Mouse (Mus musculus): ENCODE results near the gene Ppcs. TPM values are rescaled to one million over a fixed set of nuclear protein-coding genes. Genes with fewer than 3 reads are reported as not detected.

Ppcs gene
- polyA plus RNA-seq, 1 experiment: 8.9 TPM

- H3K4me1 ChIP-seq (ENCODE audit: control insufficient read depth, insufficient read depth, low read length): peaks cover 5% of the 10 kb centered on the region
- no peak for TF ChIP-seq CTCF (IDR thresholded peaks at IDR 0.05; ENCODE audit: borderline replicate concordance, insufficient read depth, low read length)
- H3K27ac ChIP-seq (ENCODE audit: insufficient read depth, low read length): peak overlapping the region; percentile 48
- H3K4me3 ChIP-seq (ENCODE audit: insufficient read depth, low read length): peak overlapping the region; percentile 73
These were observed 313 bp downstream of the Ppcs start for GRCm38 (mm10) chr4:119421921-119422293.

GRCm38 (mm10) chr4:119421191-119421590, 1.0 kb downstream of the Ppcs start:
- no peak overlapping the region for H3K27ac ChIP-seq (ENCODE audit: insufficient read depth, low read length)
- H3K4me3 ChIP-seq (ENCODE audit: insufficient read depth, low read length): peak overlapping the region; percentile 73
- peaks cover 5% of the 10 kb centered on the region for H3K4me1 ChIP-seq (ENCODE audit: control insufficient read depth, insufficient read depth, low read length)
- TF ChIP-seq CTCF (IDR thresholded peaks at IDR 0.05; ENCODE audit: borderline replicate concordance, insufficient read depth, low read length): no peak
- TF ChIP-seq POLR2A (IDR thresholded peaks at IDR 0.05; ENCODE audit: low read depth, low read length): no peak

DNA sequence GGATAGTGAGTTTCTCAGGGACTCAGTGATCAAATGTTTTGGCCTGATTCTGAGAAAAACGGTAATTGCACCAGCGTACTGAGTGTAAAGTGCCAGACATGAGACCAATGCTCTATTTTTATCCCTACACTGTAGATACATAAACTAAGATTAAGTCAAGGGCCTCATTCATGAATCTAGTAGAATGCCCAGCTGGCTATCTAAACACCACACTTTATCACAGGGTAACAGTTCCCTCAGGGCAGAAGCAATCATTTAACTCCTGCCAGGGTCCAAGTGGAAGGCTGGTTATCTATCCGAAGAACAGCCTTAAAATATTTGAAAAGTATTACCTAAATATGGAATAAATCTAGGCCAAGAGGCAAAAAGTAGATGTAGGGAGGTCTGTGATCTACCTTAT, 4.3 kb downstream of the Ppcs start:
- Histone ChIP-seq H3K27ac (ENCODE audit: insufficient read depth, low read length) (no peak overlapping the region), H3K4me3 (ENCODE audit: insufficient read depth, low read length) (no peak overlapping the region), H3K4me1 (ENCODE audit: control insufficient read depth, insufficient read depth, low read length) (peaks cover 5% of the 10 kb centered on the region; the same call in 1 of the 2 replicates)
- TF ChIP-seq POLR2A (IDR thresholded peaks at IDR 0.05; ENCODE audit: low read depth, low read length): no peak
- TF ChIP-seq CTCF (IDR thresholded peaks at IDR 0.05; ENCODE audit: borderline replicate concordance, insufficient read depth, low read length): no peak

DNA sequence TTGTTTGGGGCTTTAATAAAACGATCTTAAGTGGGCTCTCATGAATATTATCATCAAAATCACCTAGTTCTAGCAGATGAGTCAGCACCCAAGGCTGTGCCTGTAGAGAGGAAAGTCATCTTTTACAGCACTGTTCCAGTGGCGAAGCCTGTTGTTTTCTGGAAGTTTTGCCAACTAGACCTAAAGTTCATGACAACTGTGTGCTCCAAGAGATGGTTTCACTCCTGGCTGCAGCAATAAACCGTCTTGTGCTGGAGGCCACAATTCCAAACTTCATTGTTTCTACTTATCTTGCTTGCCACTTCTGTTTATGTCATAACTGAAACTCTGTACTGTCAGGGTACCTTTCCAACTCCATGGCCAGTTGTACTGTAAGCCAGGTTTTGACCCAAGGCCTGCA, 5.0 kb downstream of the Ppcs start:
- Histone ChIP-seq H3K4me1 (ENCODE audit: control insufficient read depth, insufficient read depth, low read length) (peaks cover 5% of the 10 kb centered on the region; the same call in 1 of the 2 replicates), H3K4me3 (ENCODE audit: insufficient read depth, low read length) (no peak overlapping the region), H3K27ac (ENCODE audit: insufficient read depth, low read length) (no peak overlapping the region)
- TF ChIP-seq CTCF (IDR thresholded peaks at IDR 0.05; ENCODE audit: borderline replicate concordance, insufficient read depth, low read length) (no peak), POLR2A (IDR thresholded peaks at IDR 0.05; ENCODE audit: low read depth, low read length) (no peak)

GRCm38 (mm10) chr4:119415072-119415753, 7.0 kb downstream of the Ppcs start, which contains the start of gene Ccdc30:
Gene Ccdc30 (minus strand): TSS chr4:119415521.
- no peak for TF ChIP-seq POLR2A (IDR thresholded peaks at IDR 0.05; ENCODE audit: low read depth, low read length)
- no peak for TF ChIP-seq CTCF (IDR thresholded peaks at IDR 0.05; ENCODE audit: borderline replicate concordance, insufficient read depth, low read length)
- Histone ChIP-seq H3K4me3 (ENCODE audit: insufficient read depth, low read length) (peak within 1 kb of the TSS; percentile 54), H3K27ac (ENCODE audit: insufficient read depth, low read length) (no peak within 1 kb of the TSS), H3K4me1 (ENCODE audit: control insufficient read depth, insufficient read depth, low read length) (no peaks in the 10 kb centered on the region)

- TF ChIP-seq CTCF (IDR thresholded peaks at IDR 0.05; ENCODE audit: borderline replicate concordance, insufficient read depth, low read length): no peak
- TF ChIP-seq POLR2A (IDR thresholded peaks at IDR 0.05; ENCODE audit: low read depth, low read length): no peak
- H3K27ac ChIP-seq (ENCODE audit: insufficient read depth, low read length): no peak overlapping the region
- H3K4me3 ChIP-seq (ENCODE audit: insufficient read depth, low read length): no peak overlapping the region
These were observed 9.4 kb downstream of the Ppcs start for GRCm38 (mm10) chr4:119412791-119413190.

GRCm38 (mm10) chr4:119411877-119412650, 10.2 kb downstream of the Ppcs start:
- Histone ChIP-seq H3K27ac (ENCODE audit: insufficient read depth, low read length) (no peak overlapping the region), H3K4me1 (ENCODE audit: control insufficient read depth, insufficient read depth, low read length) (no peaks in the 10 kb centered on the region), H3K4me3 (ENCODE audit: insufficient read depth, low read length) (no peak overlapping the region)
- TF ChIP-seq POLR2A (IDR thresholded peaks at IDR 0.05; ENCODE audit: low read depth, low read length): no peak
- no peak for TF ChIP-seq CTCF (IDR thresholded peaks at IDR 0.05; ENCODE audit: borderline replicate concordance, insufficient read depth, low read length)

More at GRCm38 (mm10) chr4:119412791-119413190, 9.4 kb downstream of the Ppcs start:
- no peaks in the 10 kb centered on the region for H3K4me1 ChIP-seq (ENCODE audit: control insufficient read depth, insufficient read depth, low read length)

DNA sequence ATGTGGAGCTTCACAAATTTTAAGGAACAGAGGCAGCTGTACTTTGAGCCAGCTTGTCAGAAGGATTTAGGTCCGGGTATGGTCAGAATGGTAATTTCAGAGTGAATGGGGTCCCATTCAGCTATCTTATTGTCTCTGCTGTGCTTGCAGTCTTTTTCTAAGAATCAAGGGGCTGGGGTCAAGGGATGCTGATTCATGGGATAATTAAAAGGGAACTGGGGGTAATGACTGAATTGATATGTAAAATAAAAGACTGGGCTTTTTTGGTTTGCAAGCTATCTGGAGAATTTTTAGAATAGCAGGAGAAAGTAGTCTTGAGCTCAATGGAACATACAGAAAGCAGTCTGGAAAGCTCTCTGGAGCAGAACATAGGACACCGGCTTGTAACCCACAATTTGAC, 18.8 kb downstream of the Ppcs start:
- no peak overlapping the region for H3K27ac ChIP-seq (ENCODE audit: insufficient read depth, low read length)
- no peak for TF ChIP-seq CTCF (IDR thresholded peaks at IDR 0.05; ENCODE audit: borderline replicate concordance, insufficient read depth, low read length)
- TF ChIP-seq POLR2A (IDR thresholded peaks at IDR 0.05; ENCODE audit: low read depth, low read length): no peak
- no peak overlapping the region for H3K4me3 ChIP-seq (ENCODE audit: insufficient read depth, low read length)
- no peaks in the 10 kb centered on the region for H3K4me1 ChIP-seq (ENCODE audit: control insufficient read depth, insufficient read depth, low read length)

DNA sequence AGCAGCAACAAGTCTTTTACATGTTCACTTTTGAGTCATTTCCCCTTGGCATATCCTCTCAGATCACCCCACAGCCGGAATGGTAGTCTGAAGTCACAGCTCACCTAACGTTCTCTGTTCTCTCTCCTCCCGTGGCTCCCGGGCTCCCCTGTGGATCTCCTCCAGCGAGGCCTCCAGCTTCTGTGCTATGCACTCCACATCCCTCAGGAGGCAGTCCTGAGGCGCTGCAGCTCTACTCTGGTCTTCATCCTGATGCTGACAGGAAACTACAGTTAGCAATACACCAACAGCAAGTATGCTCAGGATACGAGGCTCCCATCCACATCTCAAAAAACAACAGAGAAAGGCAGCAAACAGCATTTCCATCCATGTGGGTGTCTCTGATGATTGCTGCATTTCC, 21.3 kb downstream of the Ppcs start:
- TF ChIP-seq POLR2A (IDR thresholded peaks at IDR 0.05; ENCODE audit: low read depth, low read length) (no peak), CTCF (IDR thresholded peaks at IDR 0.05; ENCODE audit: borderline replicate concordance, insufficient read depth, low read length) (no peak)
- Histone ChIP-seq H3K4me1 (ENCODE audit: control insufficient read depth, insufficient read depth, low read length) (no peaks in the 10 kb centered on the region), H3K27ac (ENCODE audit: insufficient read depth, low read length) (no peak overlapping the region), H3K4me3 (ENCODE audit: insufficient read depth, low read length) (no peak overlapping the region)

- TF ChIP-seq POLR2A (IDR thresholded peaks at IDR 0.05; ENCODE audit: low read depth, low read length) (no peak), CTCF (IDR thresholded peaks at IDR 0.05; ENCODE audit: borderline replicate concordance, insufficient read depth, low read length) (no peak)
- no peak overlapping the region for H3K4me3 ChIP-seq (ENCODE audit: insufficient read depth, low read length)
These were observed 23.5 kb downstream of the Ppcs start for GRCm38 (mm10) chr4:119398751-119399150.

More at GRCm38 (mm10) chr4:119398751-119399150, 23.5 kb downstream of the Ppcs start:
- H3K4me1 ChIP-seq (ENCODE audit: control insufficient read depth, insufficient read depth, low read length): no peaks in the 10 kb centered on the region
- no peak overlapping the region for H3K27ac ChIP-seq (ENCODE audit: insufficient read depth, low read length)

Measured in embryonic fibroblast, embryonic 13.5 days (primary cell).